Mouse (Mus musculus): ENCODE results near the gene Wwox. TPM values are rescaled to one million over a fixed set of nuclear protein-coding genes. Genes with fewer than 3 reads are reported as not detected.
"Not testable (repeated sequence)": the region's sequence is repeated elsewhere in the genome, so short reads cannot be mapped to it uniquely, and the experiment has no call there.

Gene Wwox
- polyA plus RNA-seq, 1 experiment from 2014 or later, result 11.0 TPM

GRCm38 (mm10) chr8:114821543-114821942 lies 382.1 kb downstream of the Wwox start:
- H3K27me3 ChIP-seq (ENCODE audit: control insufficient read depth, insufficient read depth, low read length), result no peaks in the 10 kb centered on the region
- no peak overlapping the region for H3K4me2 ChIP-seq (ENCODE audit: low read depth)
- no peak overlapping the region for H3K9ac ChIP-seq (ENCODE audit: low read length)
- H3K27ac ChIP-seq (ENCODE audit: low read depth, low read length), result no peak overlapping the region
- no peaks in the 10 kb centered on the region for H3K36me3 ChIP-seq (ENCODE audit: control insufficient read depth, insufficient read depth, low read length)
- H3K4me3 ChIP-seq (ENCODE audit: low read depth, low read length), result no peak overlapping the region
- 89% methylated on average over 8 of the region's 8 CpGs for WGBS
- H3K9me3 ChIP-seq (ENCODE audit: control insufficient read depth, low read length), result no peaks in the 10 kb centered on the region
- H3K4me1 ChIP-seq (ENCODE audit: control insufficient read depth, insufficient read depth, low read length), result peaks cover 3% of the 10 kb centered on the region; the same call in 1 of the 2 replicates
- ATAC-seq (ENCODE audit: insufficient read depth, low FRiP score, low TSS enrichment) (no peak), DNase-seq (ENCODE audit: low spot score) (no peak)

- no peak overlapping the region for H3K9ac ChIP-seq (ENCODE audit: low read length)
- H3K36me3 ChIP-seq (ENCODE audit: control insufficient read depth, insufficient read depth, low read length), result no peaks in the 10 kb centered on the region
- no peak overlapping the region for H3K27ac ChIP-seq (ENCODE audit: low read depth, low read length)
- H3K4me1 ChIP-seq (ENCODE audit: control insufficient read depth, insufficient read depth, low read length), result no peaks in the 10 kb centered on the region
- H3K9me3 ChIP-seq (ENCODE audit: control insufficient read depth, low read length), result no peaks in the 10 kb centered on the region
- no peak overlapping the region for H3K4me3 ChIP-seq (ENCODE audit: low read depth, low read length)
- DNase-seq (ENCODE audit: low spot score) (no peak), ATAC-seq (ENCODE audit: insufficient read depth, low FRiP score, low TSS enrichment) (no peak)
- 92% methylated on average over 8 of the region's 8 CpGs for WGBS
- H3K4me2 ChIP-seq (ENCODE audit: low read depth), result no peak overlapping the region
- no peaks in the 10 kb centered on the region for H3K27me3 ChIP-seq (ENCODE audit: control insufficient read depth, insufficient read depth, low read length)
Observed at GRCm38 (mm10) chr8:114825460-114825859, 386.0 kb downstream of the Wwox start.

GRCm38 (mm10) chr8:114826991-114827390 lies 387.5 kb downstream of the Wwox start:
- Histone ChIP-seq H3K36me3 (ENCODE audit: control insufficient read depth, insufficient read depth, low read length) (no peaks in the 10 kb centered on the region), H3K27ac (ENCODE audit: low read depth, low read length) (no peak overlapping the region), H3K9me3 (ENCODE audit: control insufficient read depth, low read length) (no peaks in the 10 kb centered on the region), H3K4me2 (ENCODE audit: low read depth) (no peak overlapping the region), H3K9ac (ENCODE audit: low read length) (no peak overlapping the region), H3K4me1 (ENCODE audit: control insufficient read depth, insufficient read depth, low read length) (no peaks in the 10 kb centered on the region), H3K27me3 (ENCODE audit: control insufficient read depth, insufficient read depth, low read length) (no peaks in the 10 kb centered on the region), H3K4me3 (ENCODE audit: low read depth, low read length) (no peak overlapping the region)
- WGBS, result 86% methylated on average over 5 of the region's 5 CpGs
- DNase-seq (ENCODE audit: low spot score) (no peak), ATAC-seq (ENCODE audit: insufficient read depth, low FRiP score, low TSS enrichment) (no peak)

- not testable (repeated sequence) for H3K4me3 ChIP-seq (ENCODE audit: low read depth, low read length); H3K27ac ChIP-seq (ENCODE audit: low read depth, low read length); ATAC-seq (ENCODE audit: insufficient read depth, low FRiP score, low TSS enrichment); H3K9me3 ChIP-seq (ENCODE audit: control insufficient read depth, low read length); H3K4me1 ChIP-seq (ENCODE audit: control insufficient read depth, insufficient read depth, low read length); H3K4me2 ChIP-seq (ENCODE audit: low read depth); H3K27me3 ChIP-seq (ENCODE audit: control insufficient read depth, insufficient read depth, low read length); H3K9ac ChIP-seq (ENCODE audit: low read length); H3K36me3 ChIP-seq (ENCODE audit: control insufficient read depth, insufficient read depth, low read length); DNase-seq (ENCODE audit: low spot score)
- 67% methylated on average over 1 of the region's 1 CpGs for WGBS
Observed at GRCm38 (mm10) chr8:114827810-114828209, 388.4 kb downstream of the Wwox start.

GRCm38 (mm10) chr8:114831595-114831994 lies 392.1 kb downstream of the Wwox start:
- WGBS, result 53% methylated on average over 9 of the region's 9 CpGs
- H3K9me3 ChIP-seq (ENCODE audit: control insufficient read depth, low read length), result no peaks in the 10 kb centered on the region
- H3K27ac ChIP-seq (ENCODE audit: low read depth, low read length), result no peak overlapping the region
- no peak overlapping the region for H3K9ac ChIP-seq (ENCODE audit: low read length)
- no peak overlapping the region for H3K4me3 ChIP-seq (ENCODE audit: low read depth, low read length)
- no peak for ATAC-seq (ENCODE audit: insufficient read depth, low FRiP score, low TSS enrichment)
- DNase-seq (ENCODE audit: low spot score), result no peak
- H3K27me3 ChIP-seq (ENCODE audit: control insufficient read depth, insufficient read depth, low read length), result no peaks in the 10 kb centered on the region
- H3K4me1 ChIP-seq (ENCODE audit: control insufficient read depth, insufficient read depth, low read length), result no peaks in the 10 kb centered on the region
- H3K4me2 ChIP-seq (ENCODE audit: low read depth), result no peak overlapping the region
- no peaks in the 10 kb centered on the region for H3K36me3 ChIP-seq (ENCODE audit: control insufficient read depth, insufficient read depth, low read length)

- DNase-seq (ENCODE audit: low spot score), result no peak
- no peaks in the 10 kb centered on the region for H3K4me1 ChIP-seq (ENCODE audit: control insufficient read depth, insufficient read depth, low read length)
- H3K4me2 ChIP-seq (ENCODE audit: low read depth), result no peak overlapping the region
- H3K9ac ChIP-seq (ENCODE audit: low read length), result no peak overlapping the region; the same call in 1 of the 2 replicates
- ATAC-seq (ENCODE audit: insufficient read depth, low FRiP score, low TSS enrichment), result no peak
- H3K36me3 ChIP-seq (ENCODE audit: control insufficient read depth, insufficient read depth, low read length), result no peaks in the 10 kb centered on the region
- no peaks in the 10 kb centered on the region for H3K27me3 ChIP-seq (ENCODE audit: control insufficient read depth, insufficient read depth, low read length)
- H3K9me3 ChIP-seq (ENCODE audit: control insufficient read depth, low read length), result no peaks in the 10 kb centered on the region
- no peak overlapping the region for H3K27ac ChIP-seq (ENCODE audit: low read depth, low read length)
- WGBS, result 78% methylated on average over 8 of the region's 8 CpGs
- no peak overlapping the region for H3K4me3 ChIP-seq (ENCODE audit: low read depth, low read length)
Observed at GRCm38 (mm10) chr8:114832251-114832774, 392.9 kb downstream of the Wwox start.

- no peak overlapping the region for H3K27ac ChIP-seq (ENCODE audit: low read depth, low read length)
- DNase-seq (ENCODE audit: low spot score) (no peak), ATAC-seq (ENCODE audit: insufficient read depth, low FRiP score, low TSS enrichment) (no peak)
- H3K4me2 ChIP-seq (ENCODE audit: low read depth), result no peak overlapping the region
- H3K9me3 ChIP-seq (ENCODE audit: control insufficient read depth, low read length), result no peaks in the 10 kb centered on the region
- no peak overlapping the region for H3K9ac ChIP-seq (ENCODE audit: low read length)
- 83% methylated on average over 15 of the region's 15 CpGs for WGBS
- H3K4me1 ChIP-seq (ENCODE audit: control insufficient read depth, insufficient read depth, low read length), result no peaks in the 10 kb centered on the region
- H3K36me3 ChIP-seq (ENCODE audit: control insufficient read depth, insufficient read depth, low read length), result no peaks in the 10 kb centered on the region
- no peak overlapping the region for H3K4me3 ChIP-seq (ENCODE audit: low read depth, low read length)
- H3K27me3 ChIP-seq (ENCODE audit: control insufficient read depth, insufficient read depth, low read length), result no peaks in the 10 kb centered on the region
Observed at GRCm38 (mm10) chr8:114834730-114835129, 395.3 kb downstream of the Wwox start.

GRCm38 (mm10) chr8:114839998-114840397 lies 400.5 kb downstream of the Wwox start:
- Histone ChIP-seq H3K27me3 (ENCODE audit: control insufficient read depth, insufficient read depth, low read length) (no peaks in the 10 kb centered on the region), H3K9ac (ENCODE audit: low read length) (no peak overlapping the region), H3K36me3 (ENCODE audit: control insufficient read depth, insufficient read depth, low read length) (no peaks in the 10 kb centered on the region), H3K4me3 (ENCODE audit: low read depth, low read length) (no peak overlapping the region), H3K4me1 (ENCODE audit: control insufficient read depth, insufficient read depth, low read length) (no peaks in the 10 kb centered on the region), H3K9me3 (ENCODE audit: control insufficient read depth, low read length) (no peaks in the 10 kb centered on the region), H3K27ac (ENCODE audit: low read depth, low read length) (no peak overlapping the region), H3K4me2 (ENCODE audit: low read depth) (no peak overlapping the region)
- DNase-seq (ENCODE audit: low spot score) (no peak), ATAC-seq (ENCODE audit: insufficient read depth, low FRiP score, low TSS enrichment) (no peak)
- 90% methylated on average over 10 of the region's 10 CpGs for WGBS

- ATAC-seq (ENCODE audit: insufficient read depth, low FRiP score, low TSS enrichment) (no peak), DNase-seq (ENCODE audit: low spot score) (no peak)
- H3K27ac ChIP-seq (ENCODE audit: low read depth, low read length), result no peak overlapping the region
- H3K36me3 ChIP-seq (ENCODE audit: control insufficient read depth, insufficient read depth, low read length), result no peaks in the 10 kb centered on the region
- H3K27me3 ChIP-seq (ENCODE audit: control insufficient read depth, insufficient read depth, low read length), result no peaks in the 10 kb centered on the region
- no peak overlapping the region for H3K4me3 ChIP-seq (ENCODE audit: low read depth, low read length)
- H3K9me3 ChIP-seq (ENCODE audit: control insufficient read depth, low read length), result no peaks in the 10 kb centered on the region
- 86% methylated on average over 7 of the region's 7 CpGs for WGBS
- H3K4me1 ChIP-seq (ENCODE audit: control insufficient read depth, insufficient read depth, low read length), result 0 out of 2 replicates have a peak, but pooled peaks cover 2% of the 10 kb centered on the region
- H3K9ac ChIP-seq (ENCODE audit: low read length), result no peak overlapping the region
- no peak overlapping the region for H3K4me2 ChIP-seq (ENCODE audit: low read depth)
Observed at GRCm38 (mm10) chr8:114847666-114848065, 408.2 kb downstream of the Wwox start.
